Mouse (Mus musculus) hindbrain, embryonic 13.5 days (tissue): ENCODE results near the gene Slc43a2. TPM values are rescaled to one million over a fixed set of nuclear protein-coding genes. Genes with fewer than 3 reads are reported as not detected.

Experiments used
- ATAC-seq: fragments of 200-750 bp; cut with Nextera tagmentation; 2 replicates; pipeline ENCODE4 v1.8.0; 2017; ENCODE audit warnings: moderate TSS enrichment; ENCODE audit not compliant: low FRiP score
- H3K27ac ChIP-seq: fragments of 300-500 bp; sonication (generic); 2 replicates; pipeline ENCODE4 v1.5.1; 2015; ENCODE audit warnings: inconsistent platforms, mild to moderate bottlenecking, moderate library complexity
- H3K27me3 ChIP-seq: fragments of 300-500 bp; sonication (generic); 2 replicates; pipeline ENCODE4 v1.6.1; 2015; ENCODE audit warnings: mild to moderate bottlenecking, inconsistent platforms
- H3K36me3 ChIP-seq: fragments of 300-500 bp; sonication (generic); 2 replicates; pipeline ENCODE4 v1.6.1; 2015; ENCODE audit warnings: mild to moderate bottlenecking, inconsistent platforms
- H3K4me1 ChIP-seq: fragments of 300-500 bp; sonication (generic); replicated peaks from 2 replicates; pipeline ENCODE4 v1.6.1; 2015; ENCODE audit warnings: inconsistent platforms
- H3K4me2 ChIP-seq: fragments of 300-500 bp; sonication (generic); 2 replicates; pipeline ENCODE4 v1.6.1; 2015; ENCODE audit warnings: inconsistent platforms, mild to moderate bottlenecking, moderate library complexity
- H3K4me3 ChIP-seq: fragments of 300-500 bp; sonication (generic); 2 replicates; pipeline ENCODE4 v1.5.1; 2015; ENCODE audit warnings: mild to moderate bottlenecking, inconsistent platforms
- H3K9ac ChIP-seq: fragments of 300-500 bp; sonication (generic); 2 replicates; pipeline ENCODE4 v1.6.1; 2015; ENCODE audit warnings: mild to moderate bottlenecking, inconsistent platforms
- H3K9me3 ChIP-seq: fragments of 300-500 bp; sonication (generic); 2 replicates; pipeline ENCODE4 v1.6.1; 2016; ENCODE audit warnings: inconsistent platforms
- WGBS: fragments of 180-500 bp; shearing (Covaris S2); methylation state at CpG from one replicate; pipeline ENCODE4 v1.1.7; 2015; 5-methylcytosine and 5-hydroxymethylcytosine counted together
- polyA plus RNA-seq: library from polyadenylated mRNA; unstranded; fragments of >200 nt; fragmentation: Nextera tagmentation; extraction: Ambion mirVana; gene quantifications from 2 replicates; pipeline ENCODE4 v1.2.1, GENCODE M21; 2015

Gene Slc43a2
- polyA plus RNA-seq, 1 experiment from 2014 or later: 21.0 TPM

DNA sequence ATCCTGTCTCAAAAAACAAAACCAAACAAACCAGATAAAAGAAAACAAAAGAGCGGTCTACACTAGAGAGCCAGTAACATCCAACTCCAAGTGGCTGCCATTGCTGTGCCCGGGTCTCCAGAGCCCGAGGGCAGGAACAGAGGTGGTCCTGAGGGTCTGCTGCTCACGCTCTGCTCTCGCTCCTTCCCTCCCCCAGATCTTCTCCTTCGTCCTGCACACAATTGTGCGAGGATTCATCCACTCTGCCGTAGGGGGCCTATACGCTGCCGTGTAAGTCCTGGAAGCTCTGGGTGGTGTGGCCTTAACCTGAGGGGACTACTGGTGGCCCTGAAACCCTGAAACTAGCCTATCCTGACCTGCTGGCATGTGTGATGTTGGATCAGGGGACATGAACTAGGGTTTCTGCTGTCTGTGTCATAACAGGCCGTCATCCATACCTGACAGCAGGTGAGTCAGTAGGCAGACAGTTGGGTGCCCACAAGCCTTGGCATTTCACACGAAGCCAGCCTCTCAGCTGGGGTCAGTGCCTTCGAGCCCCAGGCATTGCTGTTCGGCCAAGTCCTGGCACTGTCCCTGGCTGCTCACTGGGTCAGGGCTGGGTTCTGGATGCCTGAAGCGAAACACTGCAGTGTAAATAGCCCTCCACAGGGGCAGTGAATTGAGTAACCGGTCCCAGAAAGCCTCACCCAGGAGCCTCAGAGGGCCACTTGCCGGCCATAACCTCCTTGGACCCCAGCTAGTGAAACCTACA, 39.1 kb downstream of the Slc43a2 start:
- Histone ChIP-seq H3K4me3 (no peak overlapping the region), H3K27me3 (no peaks in the 10 kb centered on the region), H3K27ac (no peak overlapping the region), H3K9ac (no peak overlapping the region), H3K36me3 (peaks cover 57% of the 10 kb centered on the region), H3K4me1 (peaks cover 28% of the 10 kb centered on the region), H3K9me3 (no peaks in the 10 kb centered on the region), H3K4me2 (no peak overlapping the region)
- no peak for ATAC-seq
- WGBS: 90% methylated on average over 17 of the region's 17 CpGs

DNA sequence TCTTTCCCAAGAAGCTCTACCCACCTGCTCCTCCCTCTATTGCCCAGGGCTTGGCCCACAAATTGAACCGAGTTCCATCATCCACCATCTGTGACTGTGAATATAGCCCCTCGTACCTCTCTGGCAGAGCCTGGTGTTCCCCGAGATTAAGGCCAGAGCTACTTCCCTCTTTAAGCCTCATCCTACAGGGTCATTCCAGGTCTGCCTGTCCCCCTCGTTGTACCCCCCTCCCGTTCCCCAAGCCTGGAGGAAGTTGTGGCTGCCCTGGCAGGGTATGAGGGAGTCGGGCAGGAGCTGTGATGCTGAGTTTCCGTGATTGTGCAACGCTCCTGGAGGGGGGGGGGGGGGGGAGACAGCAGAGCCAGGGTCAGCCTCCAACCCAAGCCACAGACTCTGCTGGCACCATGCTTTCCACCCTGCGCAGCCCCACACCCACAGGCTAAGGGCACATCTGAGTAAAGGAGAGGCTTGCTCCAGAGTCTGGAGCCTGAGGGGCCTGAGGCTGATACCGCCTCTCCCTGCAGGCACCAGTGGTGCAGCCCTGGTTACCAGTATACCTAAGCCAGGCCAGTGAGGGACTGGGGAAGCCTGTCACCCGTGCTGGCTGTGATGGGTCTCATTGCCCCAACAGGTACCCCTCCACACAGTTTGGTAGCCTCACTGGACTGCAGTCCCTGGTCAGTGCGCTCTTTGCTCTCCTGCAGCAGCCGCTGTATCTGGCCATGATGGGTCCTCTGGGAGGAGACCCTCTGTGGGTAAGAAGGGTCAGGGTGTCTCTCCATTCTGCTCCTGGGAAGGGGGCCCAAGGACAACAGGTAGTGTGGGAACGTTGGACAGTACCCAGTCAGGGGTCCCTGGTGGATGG, 39.9 kb downstream of the Slc43a2 start:
- Histone ChIP-seq H3K4me2 (no peak overlapping the region), H3K36me3 (peaks cover 49% of the 10 kb centered on the region), H3K27ac (peak overlapping the region; percentile 83; the same call in 1 of the 2 replicates), H3K4me3 (no peak overlapping the region), H3K4me1 (peaks cover 28% of the 10 kb centered on the region), H3K27me3 (no peaks in the 10 kb centered on the region), H3K9me3 (no peaks in the 10 kb centered on the region), H3K9ac (peak overlapping the region; percentile 57; the same call in 1 of the 2 replicates)
- WGBS: 75% methylated on average over 13 of the region's 14 CpGs
- ATAC-seq: no peak

DNA sequence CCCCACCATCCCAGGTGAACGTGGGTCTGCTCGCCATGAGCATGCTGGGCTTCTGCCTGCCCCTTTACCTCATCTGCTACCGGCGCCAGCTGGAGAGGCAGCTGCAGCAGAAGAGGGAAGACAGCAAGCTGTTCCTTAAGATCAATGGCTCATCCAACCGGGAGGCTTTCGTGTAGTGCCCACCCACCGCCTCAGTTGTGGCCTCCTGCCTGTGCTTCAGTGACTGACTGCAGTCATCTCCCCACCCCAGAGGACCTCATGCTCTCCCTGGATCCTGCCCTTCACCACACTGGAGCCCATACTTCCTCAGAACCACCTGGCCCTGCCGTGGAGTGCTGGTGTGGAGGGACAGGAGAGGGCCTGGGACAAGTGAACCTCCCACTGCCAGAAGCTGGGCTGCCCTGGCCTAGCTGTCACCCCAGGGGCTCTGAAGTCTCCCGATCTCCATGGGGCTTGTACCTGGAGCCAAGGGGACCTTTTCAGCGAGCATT, 40.9 kb downstream of the Slc43a2 start:
- no peak overlapping the region for H3K4me3 ChIP-seq
- no peaks in the 10 kb centered on the region for H3K9me3 ChIP-seq
- peak overlapping the region; percentile 57 for H3K9ac ChIP-seq
- H3K36me3 ChIP-seq: peaks cover 39% of the 10 kb centered on the region
- no peaks in the 10 kb centered on the region for H3K27me3 ChIP-seq
- peak overlapping the region; percentile 83 for H3K27ac ChIP-seq
- ATAC-seq: 0 out of 2 replicates have a peak, but pooled peaks have one; percentile 23
- H3K4me1 ChIP-seq: peaks cover 26% of the 10 kb centered on the region
- 15% methylated on average over 9 of the region's 10 CpGs for WGBS
- H3K4me2 ChIP-seq: peak overlapping the region; percentile 15; the same call in 1 of the 2 replicates

DNA sequence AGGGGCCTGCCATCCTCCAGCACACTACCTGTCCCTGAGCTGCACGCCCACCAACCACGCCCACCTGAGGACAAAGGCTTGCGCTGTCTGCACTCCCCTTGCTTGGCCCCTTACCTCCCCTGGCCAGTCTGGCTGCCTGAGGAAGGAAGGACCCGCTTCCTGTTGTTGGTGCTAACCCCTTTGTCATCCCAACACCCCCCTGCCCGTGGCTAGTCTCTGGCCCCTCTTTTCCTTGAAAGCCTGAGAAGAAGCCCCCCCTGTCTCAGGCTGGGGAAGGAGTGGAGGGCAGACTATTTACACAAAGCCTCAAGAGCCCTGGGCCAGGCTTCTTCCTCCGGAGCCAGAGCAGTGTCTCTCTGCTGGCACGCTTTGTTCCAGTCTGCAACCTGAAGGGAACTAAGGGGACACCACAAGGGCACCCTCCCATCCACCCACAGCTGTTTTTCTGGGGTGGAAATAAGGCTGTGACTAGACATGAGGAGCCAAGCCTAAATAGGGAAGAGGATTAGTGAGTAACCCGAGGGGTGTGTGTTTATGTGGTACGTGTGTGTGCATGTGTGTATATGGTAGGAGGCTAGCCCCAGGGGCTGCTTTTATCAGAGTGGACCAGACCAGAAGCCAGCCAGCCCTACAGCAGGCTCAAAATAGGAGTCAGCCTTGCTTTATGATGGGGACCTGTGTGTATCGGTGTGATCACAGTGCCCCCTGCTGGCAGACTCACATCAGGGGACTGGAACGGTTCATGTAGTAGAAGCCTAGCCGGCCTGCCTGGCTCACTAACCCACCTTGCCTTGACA, 41.6 kb downstream of the Slc43a2 start:
- peaks cover 32% of the 10 kb centered on the region for H3K4me1 ChIP-seq
- H3K9ac ChIP-seq: peak overlapping the region; percentile 57
- peak; percentile 83 for ATAC-seq
- H3K27me3 ChIP-seq: no peaks in the 10 kb centered on the region
- H3K36me3 ChIP-seq: peaks cover 33% of the 10 kb centered on the region
- H3K4me2 ChIP-seq: peak overlapping the region; percentile 15; the same call in 1 of the 2 replicates
- WGBS: 10% methylated on average over 12 of the region's 12 CpGs
- H3K27ac ChIP-seq: peak overlapping the region; percentile 83
- no peak overlapping the region for H3K4me3 ChIP-seq
- H3K9me3 ChIP-seq: no peaks in the 10 kb centered on the region

DNA sequence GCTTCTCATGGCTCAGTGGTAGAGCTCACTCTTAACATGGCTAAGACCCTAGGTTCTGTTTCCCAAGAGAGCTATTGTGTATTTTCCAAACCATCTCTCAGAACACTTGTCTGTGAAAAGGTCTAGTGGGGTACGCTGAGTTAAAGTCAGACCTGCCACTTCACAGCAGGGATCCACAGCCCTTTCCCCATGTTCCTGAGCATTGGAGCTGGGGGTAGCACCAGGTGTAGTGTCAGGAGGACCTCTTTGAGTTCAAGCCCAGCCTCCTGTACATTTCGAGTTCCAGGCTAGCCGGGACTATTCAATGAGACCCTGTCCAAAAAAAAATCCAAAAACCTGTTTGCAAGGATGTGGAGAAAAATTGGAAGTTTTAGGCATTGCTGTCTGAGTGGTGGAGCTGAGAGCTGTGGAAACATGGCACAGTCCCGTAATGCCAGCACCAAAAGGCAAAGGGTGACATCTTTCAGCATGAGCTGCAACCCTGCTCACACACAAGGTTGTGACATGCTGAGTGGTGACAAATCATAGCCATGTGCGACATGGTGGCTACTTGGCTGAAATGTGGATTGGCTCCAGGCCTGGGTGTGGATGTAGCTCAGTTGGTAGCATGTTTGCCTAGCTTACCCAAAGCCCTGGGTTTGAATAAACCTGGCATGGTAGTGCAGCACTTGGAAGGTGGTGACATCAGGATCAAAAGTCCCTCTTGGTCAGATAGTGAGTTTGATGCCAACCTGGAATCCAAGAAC, 43.1 kb downstream of the Slc43a2 start:
- WGBS: 84% methylated on average over 5 of the region's 5 CpGs
- H3K9me3 ChIP-seq: no peaks in the 10 kb centered on the region
- no peak for ATAC-seq
- no peak overlapping the region for H3K4me2 ChIP-seq
- no peak overlapping the region for H3K27ac ChIP-seq
- H3K27me3 ChIP-seq: no peaks in the 10 kb centered on the region
- H3K9ac ChIP-seq: no peak overlapping the region
- peaks cover 18% of the 10 kb centered on the region for H3K36me3 ChIP-seq
- no peak overlapping the region for H3K4me3 ChIP-seq
- H3K4me1 ChIP-seq: peaks cover 32% of the 10 kb centered on the region

DNA sequence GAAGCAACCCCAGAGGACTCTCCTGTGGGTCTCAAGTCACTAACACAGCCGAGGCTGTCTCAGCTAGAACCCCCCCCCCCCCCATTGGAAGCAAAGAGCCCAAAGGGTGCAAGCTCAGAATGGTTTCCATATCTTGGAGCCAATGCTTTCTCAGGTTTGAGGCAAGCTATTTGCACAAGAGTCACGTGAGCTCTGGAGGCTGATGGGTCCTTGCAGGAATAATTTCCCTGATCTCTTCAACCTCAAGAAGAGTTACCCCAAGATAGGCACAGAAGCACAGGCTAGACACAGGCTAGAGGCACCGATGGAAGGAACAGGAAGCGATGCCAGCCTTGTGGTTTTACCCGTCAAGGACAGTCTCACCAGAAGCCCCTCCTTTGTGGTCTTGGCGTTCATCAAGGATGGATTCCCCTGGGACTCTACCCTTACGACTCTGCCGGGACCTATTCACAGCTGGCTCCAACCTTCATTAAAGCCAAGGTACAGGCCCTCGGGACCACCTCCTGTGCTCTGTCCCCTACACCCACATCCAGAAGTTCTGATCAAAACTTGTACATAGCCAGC, 44.1 kb downstream of the Slc43a2 start:
- Histone ChIP-seq H3K9me3 (no peaks in the 10 kb centered on the region), H3K4me3 (no peak overlapping the region), H3K4me2 (no peak overlapping the region), H3K36me3 (peaks cover 8% of the 10 kb centered on the region), H3K27ac (no peak overlapping the region), H3K9ac (no peak overlapping the region), H3K27me3 (no peaks in the 10 kb centered on the region), H3K4me1 (peaks cover 32% of the 10 kb centered on the region)
- 79% methylated on average over 9 of the region's 9 CpGs for WGBS
- ATAC-seq: no peak

DNA sequence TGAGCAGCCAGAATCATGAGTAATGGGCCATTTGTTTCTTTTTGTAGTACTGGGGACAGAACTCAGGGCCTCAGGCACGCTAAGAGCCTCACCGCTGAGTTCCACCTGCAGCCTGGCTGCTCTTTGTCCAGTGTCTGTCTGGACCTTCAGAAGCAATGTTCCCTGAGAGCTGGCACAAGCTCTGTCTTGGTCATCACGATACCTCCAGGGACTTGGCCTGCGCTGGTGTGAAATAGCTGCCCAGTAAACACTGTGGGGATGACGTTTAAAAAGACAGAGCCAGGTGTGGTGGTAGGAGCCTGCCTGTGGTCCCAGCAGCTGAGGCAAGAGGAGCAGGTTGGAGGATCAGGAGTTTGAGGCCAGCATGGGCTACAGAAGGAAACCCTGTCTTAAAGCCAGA, 47.1 kb downstream of the Slc43a2 start:
- Histone ChIP-seq H3K27me3 (no peaks in the 10 kb centered on the region), H3K27ac (no peak overlapping the region), H3K4me3 (no peak overlapping the region), H3K9ac (no peak overlapping the region), H3K36me3 (peaks cover 3% of the 10 kb centered on the region; the same call in 1 of the 2 replicates), H3K9me3 (no peaks in the 10 kb centered on the region), H3K4me1 (peaks cover 8% of the 10 kb centered on the region), H3K4me2 (no peak overlapping the region)
- WGBS: 82% methylated on average over 5 of the region's 5 CpGs
- no peak for ATAC-seq

DNA sequence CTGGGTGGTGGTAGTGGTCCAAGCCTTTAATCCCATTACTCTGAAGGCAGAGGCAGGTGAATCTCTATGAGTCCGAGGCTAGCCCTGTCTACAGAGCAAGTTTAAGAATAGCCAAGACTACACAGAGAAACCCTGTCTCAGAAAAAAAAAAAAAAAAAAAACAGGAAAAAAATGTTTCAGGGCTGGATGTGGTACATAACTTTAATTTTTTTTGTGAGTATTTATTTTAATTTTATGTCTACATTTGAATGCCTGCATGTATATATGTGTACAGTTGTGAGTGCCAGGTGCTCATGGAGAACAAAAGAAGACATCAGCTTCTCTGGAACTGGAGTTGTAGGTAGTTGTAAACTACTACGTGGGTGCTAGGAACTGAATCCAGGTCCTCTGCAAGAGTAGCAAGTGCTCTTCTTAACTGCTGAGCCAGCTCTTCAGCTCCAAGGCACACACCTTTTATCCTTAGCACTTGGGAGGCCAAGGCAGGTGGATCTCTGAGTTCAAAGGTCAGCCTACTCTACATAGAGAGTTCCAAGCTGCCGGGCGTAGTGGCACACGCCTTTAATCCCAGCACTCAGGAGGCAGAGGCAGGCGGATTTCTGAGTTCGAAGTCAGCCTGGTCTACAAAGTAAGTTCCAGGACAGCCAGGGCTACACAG, 50.1 kb downstream of the Slc43a2 start:
- H3K9ac ChIP-seq: no peak overlapping the region
- no peak overlapping the region for H3K27ac ChIP-seq
- no peak for ATAC-seq
- peaks cover 8% of the 10 kb centered on the region for H3K4me1 ChIP-seq
- H3K4me3 ChIP-seq: no peak overlapping the region
- no peaks in the 10 kb centered on the region for H3K9me3 ChIP-seq
- no peak overlapping the region for H3K4me2 ChIP-seq
- no peaks in the 10 kb centered on the region for H3K36me3 ChIP-seq
- no peaks in the 10 kb centered on the region for H3K27me3 ChIP-seq
- WGBS: 94% methylated on average over 7 of the region's 7 CpGs

DNA sequence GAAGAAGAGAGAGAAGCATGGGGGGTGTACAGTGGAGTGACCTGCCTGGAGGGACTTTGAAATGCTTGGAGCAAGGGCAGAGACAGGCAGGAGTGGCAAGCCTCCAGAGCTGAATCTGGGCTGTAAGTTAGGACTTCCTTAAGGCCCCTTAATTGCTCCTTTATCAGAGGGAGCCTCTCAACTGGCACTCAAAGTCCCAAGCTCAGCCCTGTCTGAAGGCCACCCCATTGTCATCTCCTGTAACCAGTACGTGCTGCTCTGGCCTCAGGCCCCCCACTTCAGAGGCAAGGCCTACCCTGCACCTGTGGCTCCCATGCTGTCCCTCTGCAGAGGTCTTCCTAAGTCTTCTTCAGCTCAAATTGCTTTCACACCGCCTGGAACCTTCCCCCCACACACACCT, 52.0 kb downstream of the Slc43a2 start:
- WGBS: 63% methylated on average over 2 of the region's 2 CpGs
- no peak overlapping the region for H3K4me2 ChIP-seq
- ATAC-seq: no peak
- no peaks in the 10 kb centered on the region for H3K9me3 ChIP-seq
- no peaks in the 10 kb centered on the region for H3K36me3 ChIP-seq
- H3K4me1 ChIP-seq: peaks cover 8% of the 10 kb centered on the region
- no peak overlapping the region for H3K9ac ChIP-seq
- H3K27ac ChIP-seq: no peak overlapping the region
- H3K27me3 ChIP-seq: no peaks in the 10 kb centered on the region
- H3K4me3 ChIP-seq: no peak overlapping the region

DNA sequence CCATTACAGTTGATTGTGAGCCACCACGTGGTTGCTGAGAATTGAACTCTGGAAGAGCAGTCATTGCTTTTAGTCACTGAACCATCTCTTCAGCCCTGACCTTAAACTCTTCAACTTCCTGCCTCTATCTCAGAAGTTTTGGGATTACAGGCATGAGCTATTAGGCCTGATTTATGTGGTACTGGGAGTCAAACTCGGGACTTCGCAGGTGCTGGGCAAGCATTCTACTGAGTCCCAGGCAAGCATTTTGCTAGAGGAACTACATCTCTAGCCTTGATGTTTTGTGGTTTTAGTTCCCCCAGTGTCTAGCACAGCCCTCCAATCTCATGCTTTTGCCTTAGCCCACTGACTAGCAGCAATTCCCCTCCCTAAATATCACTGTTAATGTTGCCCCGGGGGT, 53.6 kb downstream of the Slc43a2 start:
- Histone ChIP-seq H3K4me1 (peaks cover 23% of the 10 kb centered on the region), H3K27me3 (no peaks in the 10 kb centered on the region), H3K9ac (no peak overlapping the region), H3K4me3 (no peak overlapping the region), H3K4me2 (no peak overlapping the region), H3K9me3 (no peaks in the 10 kb centered on the region), H3K36me3 (no peaks in the 10 kb centered on the region), H3K27ac (no peak overlapping the region)
- WGBS: 92% methylated on average over 4 of the region's 4 CpGs
- ATAC-seq: no peak

DNA sequence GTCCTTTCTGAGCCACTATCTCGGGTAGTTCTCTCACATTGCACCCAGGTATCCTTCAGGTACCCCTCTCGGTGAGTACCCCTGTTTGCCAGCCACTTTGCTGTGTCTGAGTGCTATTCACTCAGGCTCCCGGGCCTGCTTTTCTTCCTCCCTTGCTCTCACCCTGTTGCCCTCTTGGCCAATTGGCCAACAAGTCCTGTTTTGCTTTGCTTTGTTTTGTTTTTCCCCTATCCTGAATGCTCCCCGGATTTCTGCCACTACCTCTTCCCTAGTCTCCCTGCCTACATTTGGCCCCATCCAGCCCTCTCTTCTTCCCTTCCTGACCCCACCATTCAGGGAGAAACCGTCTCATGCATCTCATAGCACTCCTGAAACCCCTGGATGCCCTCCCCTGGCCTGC, 54.5 kb downstream of the Slc43a2 start:
- WGBS: 83% methylated on average over 5 of the region's 5 CpGs
- no peak overlapping the region for H3K4me2 ChIP-seq
- H3K4me3 ChIP-seq: no peak overlapping the region
- no peaks in the 10 kb centered on the region for H3K27me3 ChIP-seq
- no peak for ATAC-seq
- H3K36me3 ChIP-seq: no peaks in the 10 kb centered on the region
- H3K9me3 ChIP-seq: no peaks in the 10 kb centered on the region
- peaks cover 30% of the 10 kb centered on the region for H3K4me1 ChIP-seq
- H3K9ac ChIP-seq: no peak overlapping the region
- H3K27ac ChIP-seq: no peak overlapping the region
